Mouse (Mus musculus) liver, adult 2 months (tissue): ENCODE measurements around the gene Pla2g2e.

Source experiments
- CTCF ChIP-seq: fragments of 200-500 bp; IDR thresholded peaks from 2 replicates; pipeline ENCODE4 v1.5.1; 2011; ENCODE audit warnings: low read depth, low read length, control low read depth
- POLR2A ChIP-seq: fragments of 200-500 bp; IDR thresholded peaks from 2 replicates; pipeline ENCODE4 v1.6.1; 2011; ENCODE audit warnings: low read length, control low read depth; ENCODE audit not compliant: insufficient read depth; ENCODE audit errors: extremely low read depth

DNA sequence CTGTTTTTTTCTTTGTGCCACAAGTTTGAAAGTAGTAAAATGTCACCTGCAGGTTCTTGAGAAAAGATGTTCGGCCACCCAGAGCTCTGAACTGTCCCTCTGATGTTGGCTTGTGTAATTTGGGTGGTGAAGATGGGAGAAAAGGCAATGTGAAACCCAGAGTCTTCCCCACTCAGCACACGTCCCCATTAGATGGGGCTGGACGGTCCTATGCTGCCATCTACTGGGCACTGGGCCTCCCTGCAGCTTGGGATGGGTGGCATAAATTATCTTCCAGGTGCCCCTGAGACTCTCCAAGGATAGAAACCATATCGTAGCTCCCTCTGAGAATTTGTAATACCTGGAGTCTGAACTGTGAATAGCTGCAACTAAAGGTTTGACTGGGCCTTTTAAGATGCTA is 26.3 kb upstream of the Pla2g2e start:
- TF ChIP-seq CTCF (peak; percentile 99), POLR2A (no peak)
